Mouse (Mus musculus) stomach, embryonic 15.5 days (tissue): ENCODE results near the gene Sgpp1. TPM values are rescaled to one million over a fixed set of nuclear protein-coding genes. Genes with fewer than 3 reads are reported as not detected.
A peak's percentile ranks its signal among the peaks of the same experiment; 100 is the strongest.

Source experiments
- ATAC-seq: fragments of 200-750 bp; cut with Nextera tagmentation; 2 replicates; pipeline ENCODE4 v1.8.0; 2017; ENCODE audit warnings: low read depth, moderate number of reproducible peaks, moderate TSS enrichment; ENCODE audit not compliant: insufficient read depth, low FRiP score
- H3K27ac ChIP-seq: fragments of 300-500 bp; sonication (generic); 2 replicates; pipeline ENCODE4 v1.5.1; 2015; ENCODE audit warnings: mild to moderate bottlenecking, inconsistent platforms
- H3K27me3 ChIP-seq: fragments of 300-500 bp; sonication (generic); replicated peaks from 2 replicates; pipeline ENCODE4 v1.6.1; 2015; ENCODE audit warnings: inconsistent platforms
- H3K36me3 ChIP-seq: fragments of 300-500 bp; sonication (generic); 2 replicates; pipeline ENCODE4 v1.6.1; 2015; ENCODE audit warnings: inconsistent platforms
- H3K4me1 ChIP-seq: fragments of 300-500 bp; sonication (generic); 2 replicates; pipeline ENCODE4 v1.6.1; 2015; ENCODE audit warnings: inconsistent platforms
- H3K4me2 ChIP-seq: fragments of 300-500 bp; sonication (generic); 2 replicates; pipeline ENCODE4 v1.6.1; 2015; ENCODE audit warnings: mild to moderate bottlenecking, inconsistent platforms
- H3K4me3 ChIP-seq: fragments of 300-500 bp; sonication (generic); replicated peaks from 2 replicates; pipeline ENCODE4 v1.5.1; 2015; ENCODE audit warnings: inconsistent platforms
- H3K9ac ChIP-seq: fragments of 300-500 bp; sonication (generic); 2 replicates; pipeline ENCODE4 v1.6.1; 2015; ENCODE audit warnings: inconsistent platforms
- H3K9me3 ChIP-seq: fragments of 300-500 bp; sonication (generic); 2 replicates; pipeline ENCODE4 v1.6.1; 2016; ENCODE audit warnings: inconsistent platforms
- WGBS: fragments of 180-500 bp; shearing (Covaris S2); methylation state at CpG from one replicate; pipeline ENCODE4 v1.1.7; 2015; 5-methylcytosine and 5-hydroxymethylcytosine counted together
- polyA plus RNA-seq: library from polyadenylated mRNA; unstranded; fragments of >200 nt; fragmentation: Nextera tagmentation; extraction: Ambion mirVana; gene quantifications from 2 replicates; pipeline ENCODE4 v1.2.1, GENCODE M21; 2015

Gene Sgpp1
- polyA plus RNA-seq, 1 experiment from 2014 or later: 21.9 TPM

- no peak overlapping the region for H3K4me3 ChIP-seq
- no peaks in the 10 kb centered on the region for H3K4me1 ChIP-seq
- no peak overlapping the region for H3K27ac ChIP-seq
- ATAC-seq: no peak
- WGBS: 61% methylated on average over 4 of the region's 4 CpGs
- H3K4me2 ChIP-seq: no peak overlapping the region
- no peaks in the 10 kb centered on the region for H3K9me3 ChIP-seq
- no peaks in the 10 kb centered on the region for H3K36me3 ChIP-seq
- no peak overlapping the region for H3K9ac ChIP-seq
- no peaks in the 10 kb centered on the region for H3K27me3 ChIP-seq
Observed at GRCm38 (mm10) chr12:75748574-75748973, 13.0 kb upstream of the Sgpp1 start.

GRCm38 (mm10) chr12:75745697-75746290, 10.3 kb upstream of the Sgpp1 start:
- no peak overlapping the region for H3K27ac ChIP-seq
- no peak overlapping the region for H3K9ac ChIP-seq
- no peak; the same call in 1 of the 2 replicates for ATAC-seq
- H3K27me3 ChIP-seq: no peaks in the 10 kb centered on the region
- no peak overlapping the region for H3K4me2 ChIP-seq
- no peaks in the 10 kb centered on the region for H3K9me3 ChIP-seq
- 77% methylated on average over 14 of the region's 14 CpGs for WGBS
- H3K36me3 ChIP-seq: no peaks in the 10 kb centered on the region
- no peak overlapping the region for H3K4me3 ChIP-seq
- no peaks in the 10 kb centered on the region for H3K4me1 ChIP-seq

- Histone ChIP-seq H3K27me3 (no peaks in the 10 kb centered on the region), H3K4me1 (no peaks in the 10 kb centered on the region), H3K9ac (no peak overlapping the region), H3K36me3 (no peaks in the 10 kb centered on the region), H3K9me3 (no peaks in the 10 kb centered on the region), H3K27ac (no peak overlapping the region), H3K4me3 (no peak overlapping the region), H3K4me2 (no peak overlapping the region)
- no peak for ATAC-seq
- WGBS: 80% methylated on average over 5 of the region's 5 CpGs
Observed at GRCm38 (mm10) chr12:75742101-75742500, 6.6 kb upstream of the Sgpp1 start.

- Histone ChIP-seq H3K4me3 (no peak overlapping the region), H3K4me2 (no peak overlapping the region), H3K36me3 (no peaks in the 10 kb centered on the region), H3K27me3 (no peaks in the 10 kb centered on the region), H3K9ac (no peak overlapping the region), H3K4me1 (no peaks in the 10 kb centered on the region), H3K27ac (no peak overlapping the region), H3K9me3 (no peaks in the 10 kb centered on the region)
- ATAC-seq: no peak
- WGBS: 92% methylated on average over 2 of the region's 2 CpGs
Observed at GRCm38 (mm10) chr12:75741273-75741672, 5.7 kb upstream of the Sgpp1 start.

- H3K27me3 ChIP-seq: no peaks in the 10 kb centered on the region
- H3K27ac ChIP-seq: no peak overlapping the region
- no peak overlapping the region for H3K9ac ChIP-seq
- H3K4me1 ChIP-seq: no peaks in the 10 kb centered on the region
- no peak overlapping the region for H3K4me2 ChIP-seq
- 77% methylated on average over 1 of the region's 1 CpGs for WGBS
- no peak for ATAC-seq
- H3K4me3 ChIP-seq: no peak overlapping the region
- no peaks in the 10 kb centered on the region for H3K36me3 ChIP-seq
- H3K9me3 ChIP-seq: no peaks in the 10 kb centered on the region
Observed at GRCm38 (mm10) chr12:75740451-75740850, 4.9 kb upstream of the Sgpp1 start.

- Histone ChIP-seq H3K4me1 (no peaks in the 10 kb centered on the region), H3K9me3 (no peaks in the 10 kb centered on the region), H3K36me3 (no peaks in the 10 kb centered on the region), H3K4me3 (no peak overlapping the region), H3K4me2 (no peak overlapping the region), H3K9ac (no peak overlapping the region), H3K27me3 (no peaks in the 10 kb centered on the region), H3K27ac (no peak overlapping the region)
- WGBS: 38% methylated on average over 2 of the region's 2 CpGs
- no peak for ATAC-seq
Observed at GRCm38 (mm10) chr12:75739611-75740010, 4.1 kb upstream of the Sgpp1 start.

- Histone ChIP-seq H3K36me3 (no peaks in the 10 kb centered on the region), H3K4me2 (no peak overlapping the region), H3K9ac (no peak overlapping the region), H3K4me3 (no peak overlapping the region), H3K27me3 (no peaks in the 10 kb centered on the region), H3K9me3 (no peaks in the 10 kb centered on the region), H3K27ac (no peak overlapping the region), H3K4me1 (0 out of 2 replicates have a peak, but pooled peaks cover 4% of the 10 kb centered on the region)
- 71% methylated on average over 4 of the region's 4 CpGs for WGBS
- ATAC-seq: no peak
Observed at GRCm38 (mm10) chr12:75736296-75736695, 767 bp upstream of the Sgpp1 start.

GRCm38 (mm10) chr12:75734891-75735245, 661 bp downstream of the Sgpp1 start:
- H3K4me2 ChIP-seq: peak overlapping the region; percentile 91
- 0 out of 2 replicates have a peak, but pooled peaks cover 4% of the 10 kb centered on the region for H3K4me1 ChIP-seq
- 2% methylated on average over 17 of the region's 17 CpGs for whole genome bisulfite sequencing
- peak; percentile 33 for ATAC-seq
- H3K9ac ChIP-seq: peak overlapping the region; percentile 89
- H3K9me3 ChIP-seq: no peaks in the 10 kb centered on the region
- no peaks in the 10 kb centered on the region for H3K27me3 ChIP-seq
- no peaks in the 10 kb centered on the region for H3K36me3 ChIP-seq
- peak overlapping the region; percentile 91 for H3K4me3 ChIP-seq
- peak overlapping the region; percentile 80 for H3K27ac ChIP-seq

GRCm38 (mm10) chr12:75734167-75734566, 1.4 kb downstream of the Sgpp1 start:
- Histone ChIP-seq H3K4me3 (peak overlapping the region; percentile 91), H3K4me1 (0 out of 2 replicates have a peak, but pooled peaks cover 4% of the 10 kb centered on the region), H3K27me3 (no peaks in the 10 kb centered on the region), H3K9me3 (no peaks in the 10 kb centered on the region), H3K9ac (no peak overlapping the region), H3K36me3 (no peaks in the 10 kb centered on the region), H3K4me2 (peak overlapping the region; percentile 91), H3K27ac (no peak overlapping the region)
- WGBS: 20% methylated on average over 10 of the region's 10 CpGs
- no peak for ATAC-seq

- ATAC-seq: no peak
- Histone ChIP-seq H3K27me3 (no peaks in the 10 kb centered on the region), H3K9ac (no peak overlapping the region), H3K36me3 (no peaks in the 10 kb centered on the region), H3K27ac (no peak overlapping the region), H3K9me3 (no peaks in the 10 kb centered on the region), H3K4me1 (0 out of 2 replicates have a peak, but pooled peaks cover 4% of the 10 kb centered on the region), H3K4me2 (peak overlapping the region; percentile 91), H3K4me3 (peak overlapping the region; percentile 27)
- WGBS: 26% methylated on average over 7 of the region's 7 CpGs
Observed at GRCm38 (mm10) chr12:75733331-75734070, 2.0 kb downstream of the Sgpp1 start.

- H3K4me1 ChIP-seq: 0 out of 2 replicates have a peak, but pooled peaks cover 4% of the 10 kb centered on the region
- no peaks in the 10 kb centered on the region for H3K27me3 ChIP-seq
- H3K36me3 ChIP-seq: no peaks in the 10 kb centered on the region
- H3K4me3 ChIP-seq: no peak overlapping the region
- no peaks in the 10 kb centered on the region for H3K9me3 ChIP-seq
- H3K9ac ChIP-seq: no peak overlapping the region
- H3K27ac ChIP-seq: no peak overlapping the region
- no peak overlapping the region for H3K4me2 ChIP-seq
- WGBS: 65% methylated on average over 6 of the region's 6 CpGs
- no peak for ATAC-seq
Observed at GRCm38 (mm10) chr12:75731927-75732443, 3.5 kb downstream of the Sgpp1 start.

GRCm38 (mm10) chr12:75731508-75731907, 4.0 kb downstream of the Sgpp1 start:
- no peak overlapping the region for H3K4me3 ChIP-seq
- H3K36me3 ChIP-seq: no peaks in the 10 kb centered on the region
- WGBS: 88% methylated on average over 3 of the region's 3 CpGs
- H3K27ac ChIP-seq: no peak overlapping the region
- ATAC-seq: no peak
- H3K4me2 ChIP-seq: no peak overlapping the region
- 0 out of 2 replicates have a peak, but pooled peaks cover 4% of the 10 kb centered on the region for H3K4me1 ChIP-seq
- no peak overlapping the region for H3K9ac ChIP-seq
- H3K9me3 ChIP-seq: no peaks in the 10 kb centered on the region
- no peaks in the 10 kb centered on the region for H3K27me3 ChIP-seq
